Mouse (Mus musculus): ENCODE results near the gene Calr3. TPM values are rescaled to one million over a fixed set of nuclear protein-coding genes. Genes with fewer than 3 reads are reported as not detected.

Gene Calr3
- polyA plus RNA-seq, 1 experiment from 2014 or later = 0.82 TPM

DNA sequence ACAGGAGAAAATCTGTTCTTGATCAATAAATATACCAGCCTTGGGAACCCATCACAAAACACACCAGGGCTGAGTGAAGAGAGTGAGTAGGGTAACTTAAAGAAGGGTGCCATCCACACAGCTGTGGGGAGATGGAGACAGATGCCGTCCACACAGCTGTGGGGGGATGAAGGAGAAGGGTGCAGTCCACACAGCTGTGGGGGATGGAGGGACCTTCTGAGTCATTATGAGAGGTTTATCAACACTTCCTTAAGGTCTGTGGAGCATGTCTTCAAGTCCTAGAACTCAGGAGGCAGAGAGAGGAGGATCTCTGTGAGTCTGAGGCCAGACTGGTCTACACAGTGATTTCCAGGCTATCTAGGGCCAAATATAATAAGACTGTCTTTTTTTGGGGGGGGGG lies 42.3 kb downstream of the Calr3 start:
- no peak for ATAC-seq (replicated peaks; ENCODE audit: insufficient number of reproducible peaks, low FRiP score, low TSS enrichment)
- H3K27me3 ChIP-seq (ENCODE audit: control insufficient read depth, insufficient read depth, low read length) = no peaks in the 10 kb centered on the region
- H3K36me3 ChIP-seq (ENCODE audit: control insufficient read depth, insufficient read depth, low read length) = peaks cover 13% of the 10 kb centered on the region
- no peak overlapping the region for H3K4me2 ChIP-seq
- no peak overlapping the region for H3K27ac ChIP-seq (ENCODE audit: low read depth, low read length)
- no peaks in the 10 kb centered on the region for H3K9me3 ChIP-seq (replicated peaks; ENCODE audit: control insufficient read depth, low read length)
- no peak overlapping the region for H3K9ac ChIP-seq (ENCODE audit: low read depth, low read length)
- no peak overlapping the region for H3K4me3 ChIP-seq (ENCODE audit: low read depth, low read length)
- WGBS (ENCODE audit: insufficient replicate concordance) = 68% methylated on average over 1 of the region's 1 CpGs
- peaks cover 10% of the 10 kb centered on the region for H3K4me1 ChIP-seq (ENCODE audit: control insufficient read depth, insufficient read depth, low read length)

GRCm38 (mm10) chr8:72385737-72386136 lies 57.9 kb downstream of the Calr3 start:
- no peak overlapping the region for H3K4me2 ChIP-seq
- no peak overlapping the region for H3K9ac ChIP-seq (ENCODE audit: low read depth, low read length)
- H3K27ac ChIP-seq (ENCODE audit: low read depth, low read length) = no peak overlapping the region
- H3K4me1 ChIP-seq (ENCODE audit: control insufficient read depth, insufficient read depth, low read length) = no peaks in the 10 kb centered on the region
- no peak for ATAC-seq (replicated peaks; ENCODE audit: insufficient number of reproducible peaks, low FRiP score, low TSS enrichment)
- H3K4me3 ChIP-seq (ENCODE audit: low read depth, low read length) = no peak overlapping the region
- H3K36me3 ChIP-seq (ENCODE audit: control insufficient read depth, insufficient read depth, low read length) = peaks cover 60% of the 10 kb centered on the region
- no peaks in the 10 kb centered on the region for H3K9me3 ChIP-seq (replicated peaks; ENCODE audit: control insufficient read depth, low read length)
- WGBS (ENCODE audit: insufficient replicate concordance) = 83% methylated on average over 2 of the region's 2 CpGs
- H3K27me3 ChIP-seq (ENCODE audit: control insufficient read depth, insufficient read depth, low read length) = no peaks in the 10 kb centered on the region

GRCm38 (mm10) chr8:72382395-72382794 lies 61.3 kb downstream of the Calr3 start:
- Histone ChIP-seq H3K9me3 (replicated peaks; ENCODE audit: control insufficient read depth, low read length) (no peaks in the 10 kb centered on the region), H3K27ac (ENCODE audit: low read depth, low read length) (no peak overlapping the region), H3K4me1 (ENCODE audit: control insufficient read depth, insufficient read depth, low read length) (no peaks in the 10 kb centered on the region), H3K4me3 (ENCODE audit: low read depth, low read length) (no peak overlapping the region), H3K27me3 (ENCODE audit: control insufficient read depth, insufficient read depth, low read length) (no peaks in the 10 kb centered on the region), H3K9ac (ENCODE audit: low read depth, low read length) (no peak overlapping the region), H3K36me3 (ENCODE audit: control insufficient read depth, insufficient read depth, low read length) (peaks cover 69% of the 10 kb centered on the region), H3K4me2 (no peak overlapping the region)
- 53% methylated on average over 5 of the region's 5 CpGs for WGBS (ENCODE audit: insufficient replicate concordance)
- ATAC-seq (replicated peaks; ENCODE audit: insufficient number of reproducible peaks, low FRiP score, low TSS enrichment) = no peak

DNA sequence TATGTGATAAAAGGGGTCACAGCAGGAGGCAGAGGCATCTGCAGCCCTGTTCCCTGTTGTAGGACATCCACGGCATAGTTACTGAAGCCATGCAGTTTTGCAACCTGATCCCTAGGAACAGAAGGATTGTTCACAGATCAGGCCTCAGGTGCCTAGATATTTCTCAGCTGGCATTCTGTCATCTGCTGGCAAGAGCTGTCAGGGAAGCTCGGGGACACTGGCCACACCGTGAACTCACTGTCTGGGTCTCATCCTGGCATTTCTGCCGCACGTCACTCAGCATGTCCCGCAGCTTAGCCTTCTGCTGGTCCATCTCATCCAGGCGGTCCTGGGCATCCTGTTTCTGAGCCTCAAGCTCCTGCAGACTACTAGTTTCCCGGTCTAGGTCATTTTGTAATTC lies 63.0 kb downstream of the Calr3 start:
- no peak overlapping the region for H3K4me2 ChIP-seq
- peaks cover 54% of the 10 kb centered on the region for H3K36me3 ChIP-seq (ENCODE audit: control insufficient read depth, insufficient read depth, low read length)
- H3K4me3 ChIP-seq (ENCODE audit: low read depth, low read length) = no peak overlapping the region
- H3K9me3 ChIP-seq (replicated peaks; ENCODE audit: control insufficient read depth, low read length) = no peaks in the 10 kb centered on the region
- ATAC-seq (replicated peaks; ENCODE audit: insufficient number of reproducible peaks, low FRiP score, low TSS enrichment) = no peak
- H3K9ac ChIP-seq (ENCODE audit: low read depth, low read length) = no peak overlapping the region
- H3K27me3 ChIP-seq (ENCODE audit: control insufficient read depth, insufficient read depth, low read length) = no peaks in the 10 kb centered on the region
- no peak overlapping the region for H3K27ac ChIP-seq (ENCODE audit: low read depth, low read length)
- no peaks in the 10 kb centered on the region for H3K4me1 ChIP-seq (ENCODE audit: control insufficient read depth, insufficient read depth, low read length)
- WGBS (ENCODE audit: insufficient replicate concordance) = 81% methylated on average over 8 of the region's 8 CpGs

GRCm38 (mm10) chr8:72376900-72377299 lies 66.8 kb downstream of the Calr3 start:
- H3K9ac ChIP-seq (ENCODE audit: low read depth, low read length) = no peak overlapping the region
- no peak overlapping the region for H3K4me3 ChIP-seq (ENCODE audit: low read depth, low read length)
- H3K27ac ChIP-seq (ENCODE audit: low read depth, low read length) = no peak overlapping the region
- WGBS (ENCODE audit: insufficient replicate concordance) = 56% methylated on average over 2 of the region's 2 CpGs
- no peaks in the 10 kb centered on the region for H3K9me3 ChIP-seq (replicated peaks; ENCODE audit: control insufficient read depth, low read length)
- H3K4me1 ChIP-seq (ENCODE audit: control insufficient read depth, insufficient read depth, low read length) = no peaks in the 10 kb centered on the region
- H3K27me3 ChIP-seq (ENCODE audit: control insufficient read depth, insufficient read depth, low read length) = no peaks in the 10 kb centered on the region
- H3K36me3 ChIP-seq (ENCODE audit: control insufficient read depth, insufficient read depth, low read length) = peaks cover 58% of the 10 kb centered on the region
- no peak for ATAC-seq (replicated peaks; ENCODE audit: insufficient number of reproducible peaks, low FRiP score, low TSS enrichment)
- H3K4me2 ChIP-seq = no peak overlapping the region

GRCm38 (mm10) chr8:72376309-72376708 lies 67.4 kb downstream of the Calr3 start:
- H3K9me3 ChIP-seq (replicated peaks; ENCODE audit: control insufficient read depth, low read length) = no peaks in the 10 kb centered on the region
- no peak for ATAC-seq (replicated peaks; ENCODE audit: insufficient number of reproducible peaks, low FRiP score, low TSS enrichment)
- no peaks in the 10 kb centered on the region for H3K4me1 ChIP-seq (ENCODE audit: control insufficient read depth, insufficient read depth, low read length)
- WGBS (ENCODE audit: insufficient replicate concordance) = 90% methylated on average over 5 of the region's 5 CpGs
- H3K4me2 ChIP-seq = no peak overlapping the region
- H3K9ac ChIP-seq (ENCODE audit: low read depth, low read length) = no peak overlapping the region
- H3K27me3 ChIP-seq (ENCODE audit: control insufficient read depth, insufficient read depth, low read length) = no peaks in the 10 kb centered on the region
- H3K4me3 ChIP-seq (ENCODE audit: low read depth, low read length) = no peak overlapping the region
- H3K27ac ChIP-seq (ENCODE audit: low read depth, low read length) = no peak overlapping the region
- H3K36me3 ChIP-seq (ENCODE audit: control insufficient read depth, insufficient read depth, low read length) = peaks cover 60% of the 10 kb centered on the region

GRCm38 (mm10) chr8:72375161-72375560 lies 68.5 kb downstream of the Calr3 start:
- no peak overlapping the region for H3K4me2 ChIP-seq
- H3K4me1 ChIP-seq (ENCODE audit: control insufficient read depth, insufficient read depth, low read length) = no peaks in the 10 kb centered on the region
- H3K4me3 ChIP-seq (ENCODE audit: low read depth, low read length) = no peak overlapping the region
- 82% methylated on average over 5 of the region's 5 CpGs for whole genome bisulfite sequencing (ENCODE audit: insufficient replicate concordance)
- H3K9me3 ChIP-seq (replicated peaks; ENCODE audit: control insufficient read depth, low read length) = no peaks in the 10 kb centered on the region
- H3K36me3 ChIP-seq (ENCODE audit: control insufficient read depth, insufficient read depth, low read length) = peaks cover 63% of the 10 kb centered on the region
- no peak overlapping the region for H3K9ac ChIP-seq (ENCODE audit: low read depth, low read length)
- no peak overlapping the region for H3K27ac ChIP-seq (ENCODE audit: low read depth, low read length)
- ATAC-seq (replicated peaks; ENCODE audit: insufficient number of reproducible peaks, low FRiP score, low TSS enrichment) = no peak
- no peaks in the 10 kb centered on the region for H3K27me3 ChIP-seq (ENCODE audit: control insufficient read depth, insufficient read depth, low read length)

Small RNA genes lying within 50 kb of the gene (microRNA-seq; reads per million reads assigned to microRNA genes)
- 6.5 reads per million, percentile 42 among the genes with 10 or more reads in this experiment for gene Mir7068 (ENCODE audit: borderline number of aligned reads)

Other genes with a start within 250 kb of the Calr3 start
- gene Cib3, start 231.0 kb downstream of the Calr3 start, polyA plus RNA-seq (2014; fragmentation: Nextera tagmentation; extraction: Ambion mirVana) = not detected in 2 replicates
- not detected in 2 replicates for gene Gm11034, start 230.2 kb downstream of the Calr3 start, polyA plus RNA-seq (2014; fragmentation: Nextera tagmentation; extraction: Ambion mirVana)
- 44.7 and 45.1 TPM in 2 replicates for gene Fam32a, start 224.1 kb downstream of the Calr3 start, polyA plus RNA-seq (2014; fragmentation: Nextera tagmentation; extraction: Ambion mirVana)
- 110 and 112 TPM in 2 replicates for gene Ap1m1, start 203.9 kb downstream of the Calr3 start, polyA plus RNA-seq (2014; fragmentation: Nextera tagmentation; extraction: Ambion mirVana)
- gene Gm10282, start 138.6 kb downstream of the Calr3 start, polyA plus RNA-seq (2014; fragmentation: Nextera tagmentation; extraction: Ambion mirVana) = 22.5 and 25.2 TPM in 2 replicates
- gene Klf2, start 124.8 kb downstream of the Calr3 start, polyA plus RNA-seq (2014; fragmentation: Nextera tagmentation; extraction: Ambion mirVana) = 16.7 and 17.7 TPM in 2 replicates
- gene Eps15l1, start 22.4 kb downstream of the Calr3 start, polyA plus RNA-seq (2014; fragmentation: Nextera tagmentation; extraction: Ambion mirVana) = 49.7 and 49.9 TPM in 2 replicates
- 9.2 and 10.3 TPM in 2 replicates for gene 1700030K09Rik, start within 50 bp of the Calr3 start, polyA plus RNA-seq (2014; fragmentation: Nextera tagmentation; extraction: Ambion mirVana)
- 42.2 and 44.5 TPM in 2 replicates for gene Cherp, start 31.4 kb upstream of the Calr3 start, polyA plus RNA-seq (2014; fragmentation: Nextera tagmentation; extraction: Ambion mirVana)
- 12.2 and 12.6 TPM in 2 replicates for gene Slc35e1, start 48.7 kb upstream of the Calr3 start, polyA plus RNA-seq (2014; fragmentation: Nextera tagmentation; extraction: Ambion mirVana)
- 8.5 and 9.0 TPM in 2 replicates for gene Med26, start 104.4 kb upstream of the Calr3 start, polyA plus RNA-seq (2014; fragmentation: Nextera tagmentation; extraction: Ambion mirVana)
- 101 and 114 TPM in 2 replicates for gene Smim7, start 127.2 kb upstream of the Calr3 start, polyA plus RNA-seq (2014; fragmentation: Nextera tagmentation; extraction: Ambion mirVana)
- gene Tmem38a, start 128.2 kb upstream of the Calr3 start, polyA plus RNA-seq (2014; fragmentation: Nextera tagmentation; extraction: Ambion mirVana) = 55.4 and 64.6 TPM in 2 replicates
- 0.07 and 0.10 TPM in 2 replicates for gene Nwd1, start 202.8 kb upstream of the Calr3 start, polyA plus RNA-seq (2014; fragmentation: Nextera tagmentation; extraction: Ambion mirVana)

Data from heart, embryonic 11.5 days (tissue).